In the genomic region with DNA sequence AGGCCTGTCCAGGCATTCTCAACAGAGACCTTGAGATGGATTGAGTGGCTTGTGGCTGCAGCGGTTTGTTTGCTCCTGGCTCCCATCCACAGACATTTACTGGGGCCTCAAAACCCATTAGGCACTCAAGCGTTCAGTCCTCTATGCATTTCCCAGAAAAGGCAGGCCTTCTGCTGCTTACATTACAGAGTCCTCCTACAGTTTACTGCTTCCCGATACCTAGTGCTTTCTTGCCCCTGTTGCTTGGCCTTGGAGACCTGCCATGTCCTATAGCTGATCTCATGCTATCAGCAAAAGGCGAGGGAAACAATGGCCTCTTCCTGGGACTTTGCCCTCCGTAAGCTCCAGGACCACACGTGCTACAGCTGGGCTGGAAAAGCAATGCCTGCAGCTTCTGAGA, we compare ENCODE assay signal across 14 mouse cellular contexts.
DNase-seq lines count a peak whose midpoint lies in the region; ATAC-seq lines count a peak whose summit lies in the region.
"Had no signal": no experiment of that assay in that cellular context is flagged by ENCODE, and none has a peak within 500 bp of the region (broad histone marks: within the 10 kb centered on the region; RNA-seq: fewer than 3 reads in every experiment).

No protein-coding gene starts in this region.

- peaks cover 43% of the 10 kb centered on the region for H3K4me1 ChIP-seq in forebrain, embryonic 13.5 days
- peaks cover 14% of the 10 kb centered on the region for H3K4me1 ChIP-seq in forebrain, embryonic 16.5 days (replicated peaks; ENCODE audit: control insufficient read depth, insufficient read depth, low read length)
- H3K4me1 ChIP-seq in midbrain, embryonic 13.5 days (replicated peaks), result peaks cover 38% of the 10 kb centered on the region
- H3K4me1 ChIP-seq in midbrain, embryonic 11.5 days (ENCODE audit: control insufficient read depth, insufficient read depth, low read length), result peaks cover 8% of the 10 kb centered on the region; the same call in 1 of the 2 replicates
- peaks cover 53% of the 10 kb centered on the region for H3K4me1 ChIP-seq in kidney, embryonic 16.5 days (ENCODE audit: insufficient read depth, low read length)
- peaks cover 36% of the 10 kb centered on the region for H3K4me1 ChIP-seq in stomach, embryonic 16.5 days (ENCODE audit: control insufficient read depth, insufficient read depth, low read length)

- no peaks in the 10 kb centered on the region for H3K9me3 ChIP-seq in forebrain, embryonic 13.5 days (replicated peaks)
- H3K9me3 ChIP-seq in forebrain, embryonic 16.5 days (ENCODE audit: control insufficient read depth, low read length), result no peaks in the 10 kb centered on the region
- no peaks in the 10 kb centered on the region for H3K9me3 ChIP-seq in midbrain, embryonic 13.5 days
- H3K9me3 ChIP-seq in midbrain, embryonic 11.5 days (ENCODE audit: control insufficient read depth, low read length), result no peaks in the 10 kb centered on the region
- H3K9me3 ChIP-seq in kidney, embryonic 16.5 days (ENCODE audit: low read length), result no peaks in the 10 kb centered on the region
- H3K9me3 ChIP-seq in stomach, embryonic 16.5 days (replicated peaks; ENCODE audit: control insufficient read depth, low read length), result no peaks in the 10 kb centered on the region
- H3K9me3 ChIP-seq: megakaryocyte, embryonic 14.5 days had no signal

- H3K9ac ChIP-seq in forebrain, embryonic 13.5 days, result no peak overlapping the region
- H3K9ac ChIP-seq in forebrain, embryonic 16.5 days (replicated peaks; ENCODE audit: low read depth, low read length), result no peak overlapping the region
- no peak overlapping the region for H3K9ac ChIP-seq in midbrain, embryonic 13.5 days (replicated peaks)
- no peak overlapping the region for H3K9ac ChIP-seq in midbrain, embryonic 11.5 days (ENCODE audit: low read length)
- H3K9ac ChIP-seq in kidney, embryonic 16.5 days (replicated peaks; ENCODE audit: low read length), result no peak overlapping the region; the same call in 1 of the 2 replicates
- 0 out of 2 replicates have a peak overlapping the region, but pooled peaks have one; percentile 10 for H3K9ac ChIP-seq in stomach, embryonic 16.5 days (ENCODE audit: low read length)

- H3K36me3 ChIP-seq in forebrain, embryonic 13.5 days (ENCODE audit: poor library complexity, severe bottlenecking), result no peaks in the 10 kb centered on the region
- H3K36me3 ChIP-seq in forebrain, embryonic 16.5 days (ENCODE audit: control insufficient read depth, insufficient read depth), result no peaks in the 10 kb centered on the region
- no peaks in the 10 kb centered on the region for H3K36me3 ChIP-seq in midbrain, embryonic 13.5 days
- H3K36me3 ChIP-seq in midbrain, embryonic 11.5 days (ENCODE audit: control insufficient read depth, insufficient read depth, low read length), result no peaks in the 10 kb centered on the region
- H3K36me3 ChIP-seq in kidney, embryonic 16.5 days (ENCODE audit: insufficient read depth, low read length), result no peaks in the 10 kb centered on the region
- H3K36me3 ChIP-seq in stomach, embryonic 16.5 days (ENCODE audit: control insufficient read depth, insufficient read depth, low read length), result no peaks in the 10 kb centered on the region

- no peak for DNase-seq in midbrain, embryonic 11.5 days (ENCODE audit: low spot score, missing footprints)
- no peak for DNase-seq in embryo, embryonic 10 days (ENCODE audit: low spot score)
- DNase-seq in adipocyte (ENCODE audit: low spot score), result no peak
- DNase-seq: cerebellum, postnatal 25 days; gastrocnemius, postnatal 25 days; right cerebral cortex, postnatal 25 days had no signal

- H3K4me3 ChIP-seq in forebrain, embryonic 13.5 days, result no peak overlapping the region
- no peak overlapping the region for H3K4me3 ChIP-seq in forebrain, embryonic 16.5 days (replicated peaks; ENCODE audit: low read length)
- H3K4me3 ChIP-seq in midbrain, embryonic 13.5 days (replicated peaks), result no peak overlapping the region
- H3K4me3 ChIP-seq in midbrain, embryonic 11.5 days (ENCODE audit: low read depth, low read length), result no peak overlapping the region
- H3K4me3 ChIP-seq in kidney, embryonic 16.5 days (ENCODE audit: low read length), result no peak overlapping the region
- no peak overlapping the region for H3K4me3 ChIP-seq in stomach, embryonic 16.5 days (replicated peaks; ENCODE audit: low read length)
- H3K4me3 ChIP-seq: megakaryocyte, embryonic 14.5 days had no signal

- no peak overlapping the region for H3K4me2 ChIP-seq in forebrain, embryonic 13.5 days
- H3K4me2 ChIP-seq in forebrain, embryonic 16.5 days (ENCODE audit: low read length), result no peak overlapping the region
- no peak overlapping the region for H3K4me2 ChIP-seq in midbrain, embryonic 13.5 days (replicated peaks)
- H3K4me2 ChIP-seq in midbrain, embryonic 11.5 days, result no peak overlapping the region
- H3K4me2 ChIP-seq in kidney, embryonic 16.5 days (replicated peaks; ENCODE audit: low read depth, low read length), result no peak overlapping the region
- no peak overlapping the region for H3K4me2 ChIP-seq in stomach, embryonic 16.5 days (ENCODE audit: low read depth, low read length)

- 38% methylated on average over 6 of the region's 6 CpGs for WGBS in forebrain, embryonic 13.5 days
- 20% methylated on average over 6 of the region's 6 CpGs for WGBS in forebrain, embryonic 16.5 days
- 50% methylated on average over 6 of the region's 6 CpGs for WGBS in midbrain, embryonic 13.5 days
- 61% methylated on average over 6 of the region's 6 CpGs for WGBS in midbrain, embryonic 11.5 days
- 26% methylated on average over 6 of the region's 6 CpGs for WGBS in kidney, embryonic 16.5 days
- WGBS in stomach, embryonic 16.5 days, result 31% methylated on average over 6 of the region's 6 CpGs

- 0 out of 2 replicates have a peak overlapping the region, but pooled peaks have one; percentile 15 for H3K27ac ChIP-seq in forebrain, embryonic 13.5 days
- H3K27ac ChIP-seq in forebrain, embryonic 16.5 days (ENCODE audit: low read length), result no peak overlapping the region
- H3K27ac ChIP-seq in midbrain, embryonic 13.5 days, result no peak overlapping the region
- no peak overlapping the region for H3K27ac ChIP-seq in midbrain, embryonic 11.5 days (ENCODE audit: low read depth, low read length)
- peak overlapping the region; percentile 95 for H3K27ac ChIP-seq in kidney, embryonic 16.5 days (ENCODE audit: low read length)
- peak overlapping the region; percentile 83 for H3K27ac ChIP-seq in stomach, embryonic 16.5 days (ENCODE audit: low read length)

- no peak for ATAC-seq in forebrain, embryonic 13.5 days
- no peak for ATAC-seq in forebrain, embryonic 16.5 days
- 0 out of 2 replicates have a peak, but pooled peaks have one; percentile 12 for ATAC-seq in midbrain, embryonic 13.5 days
- ATAC-seq in midbrain, embryonic 11.5 days (ENCODE audit: low FRiP score), result no peak
- no peak for ATAC-seq in kidney, embryonic 16.5 days (ENCODE audit: low FRiP score, low TSS enrichment)
- peak; percentile 74 for ATAC-seq in stomach, embryonic 16.5 days (ENCODE audit: insufficient read depth, low FRiP score)
- ATAC-seq: activated CD4-positive, CD25-positive, alpha-beta regulatory T cell, adult 4 months; CD4-positive, CD25-positive, alpha-beta regulatory T cell, adult 4 months had no signal

- no peaks in the 10 kb centered on the region for H3K27me3 ChIP-seq in forebrain, embryonic 13.5 days
- no peaks in the 10 kb centered on the region for H3K27me3 ChIP-seq in forebrain, embryonic 16.5 days (replicated peaks; ENCODE audit: control insufficient read depth, insufficient read depth, low read length)
- no peaks in the 10 kb centered on the region for H3K27me3 ChIP-seq in midbrain, embryonic 13.5 days
- no peaks in the 10 kb centered on the region for H3K27me3 ChIP-seq in midbrain, embryonic 11.5 days (ENCODE audit: control insufficient read depth, insufficient read depth, low read length)
- H3K27me3 ChIP-seq in kidney, embryonic 16.5 days (ENCODE audit: insufficient read depth, low read length), result no peaks in the 10 kb centered on the region
- H3K27me3 ChIP-seq in stomach, embryonic 16.5 days (ENCODE audit: control insufficient read depth, insufficient read depth, low read length), result no peaks in the 10 kb centered on the region

Comparison
In these comparisons a context has a peak if more than half of its experiments do, and no peak if none do; other contexts are left out.
1. ATAC-seq: peak in midbrain, embryonic 13.5 days (single experiment) and stomach, embryonic 16.5 days (single experiment); none in forebrain, embryonic 13.5 days (single experiment), forebrain, embryonic 16.5 days (single experiment), midbrain, embryonic 11.5 days (single experiment) and kidney, embryonic 16.5 days (single experiment).
2. H3K27ac ChIP-seq: peak in forebrain, embryonic 13.5 days (single experiment), kidney, embryonic 16.5 days (single experiment) and stomach, embryonic 16.5 days (single experiment); none in forebrain, embryonic 16.5 days (single experiment), midbrain, embryonic 13.5 days (single experiment) and midbrain, embryonic 11.5 days (single experiment).